Mouse (Mus musculus): ENCODE data around the gene Rgs13. TPM values are rescaled to one million over a fixed set of nuclear protein-coding genes. Genes with fewer than 3 reads are reported as not detected.

Gene Rgs13
- polyA plus RNA-seq (2014; fragmentation: Illumina TruSeq; extraction: RNeasy Lipid Tissue Mini Kit (QIAGEN cat#74804); ENCODE audit: low replicate concordance) = 62.1 TPM

GRCm38 (mm10) chr1:144177166-144177565 lies at the start of gene Rgs13:
Rgs13 (minus strand) TSS chr1:144177372.

Other genes starting within 250 kb of the Rgs13 start
- gene Rgs2, start 173.2 kb downstream of the Rgs13 start, polyA plus RNA-seq (2014; fragmentation: Illumina TruSeq; extraction: RNeasy Lipid Tissue Mini Kit (QIAGEN cat#74804); ENCODE audit: low replicate concordance) = 91.6 TPM
- gene Rgs1, start 71.9 kb upstream of the Rgs13 start, polyA plus RNA-seq (2014; fragmentation: Illumina TruSeq; extraction: RNeasy Lipid Tissue Mini Kit (QIAGEN cat#74804); ENCODE audit: low replicate concordance) = 82.3 TPM

All from small intestine, adult 10 weeks (tissue).